Mouse (Mus musculus): ENCODE data around the gene Rnf121. TPM values are rescaled to one million over a fixed set of nuclear protein-coding genes. Genes with fewer than 3 reads are reported as not detected.

Rnf121 gene
- not detected in 2 replicates for polyA plus RNA-seq (2012; ENCODE audit: insufficient read depth, insufficient read length, low replicate concordance, missing spikeins)

GRCm38 (mm10) chr7:102065046-102065891, at the start of gene Rnf121, which contains the start of the genes Xndc1 and Xntrpc:
Rnf121 (minus strand) TSS chr7:102065469.
Xndc1 (plus strand) TSS chr7:102065511.
Xntrpc (plus strand) TSS chr7:102065713.
- Histone ChIP-seq H3K4me1 (ENCODE audit: control insufficient read depth, insufficient read depth, low read length) (peaks cover 7% of the 10 kb centered on the region; the same call in 1 of the 2 replicates), H3K27ac (ENCODE audit: insufficient read depth, low read depth, low read length) (peak within 1 kb of the TSS; percentile 87), H3K4me3 (ENCODE audit: insufficient read depth, low read depth, low read length) (peak within 1 kb of the TSS; percentile 95)
- peak; percentile 80; the same call in 1 of the 2 replicates for TF ChIP-seq POLR2A (IDR thresholded peaks at IDR 0.05; ENCODE audit: insufficient read depth, low read depth, low read length)
- TF ChIP-seq CTCF (IDR thresholded peaks at IDR 0.05; ENCODE audit: insufficient read depth, low read depth, low read length): no peak
- under 1% methylated on average over 56 of the region's 56 CpGs for WGBS

GRCm38 (mm10) chr7:102113151-102113729, 48.0 kb upstream of the Rnf121 start:
- peaks cover 13% of the 10 kb centered on the region for H3K4me1 ChIP-seq (ENCODE audit: control insufficient read depth, insufficient read depth, low read length)
- no peak overlapping the region for H3K27ac ChIP-seq (ENCODE audit: insufficient read depth, low read depth, low read length)
- no peak for TF ChIP-seq CTCF (IDR thresholded peaks at IDR 0.05; ENCODE audit: insufficient read depth, low read depth, low read length)
- TF ChIP-seq POLR2A (IDR thresholded peaks at IDR 0.05; ENCODE audit: insufficient read depth, low read depth, low read length): no peak
- 89% methylated on average over 45 of the region's 45 CpGs for WGBS
- H3K4me3 ChIP-seq (ENCODE audit: insufficient read depth, low read depth, low read length): no peak overlapping the region

GRCm38 (mm10) chr7:102109746-102110145, 44.5 kb upstream of the Rnf121 start:
- H3K4me1 ChIP-seq (ENCODE audit: control insufficient read depth, insufficient read depth, low read length): peaks cover 10% of the 10 kb centered on the region
- TF ChIP-seq CTCF (IDR thresholded peaks at IDR 0.05; ENCODE audit: insufficient read depth, low read depth, low read length) (no peak), POLR2A (IDR thresholded peaks at IDR 0.05; ENCODE audit: insufficient read depth, low read depth, low read length) (no peak)
- no peak overlapping the region for H3K27ac ChIP-seq (ENCODE audit: insufficient read depth, low read depth, low read length)
- WGBS: 89% methylated on average over 4 of the region's 4 CpGs
- H3K4me3 ChIP-seq (ENCODE audit: insufficient read depth, low read depth, low read length): no peak overlapping the region

- TF ChIP-seq CTCF (IDR thresholded peaks at IDR 0.05; ENCODE audit: insufficient read depth, low read depth, low read length) (no peak), POLR2A (IDR thresholded peaks at IDR 0.05; ENCODE audit: insufficient read depth, low read depth, low read length) (no peak)
- WGBS: 86% methylated on average over 7 of the region's 7 CpGs
- Histone ChIP-seq H3K4me3 (ENCODE audit: insufficient read depth, low read depth, low read length) (no peak within 1 kb of the TSS), H3K4me1 (ENCODE audit: control insufficient read depth, insufficient read depth, low read length) (peaks cover 10% of the 10 kb centered on the region), H3K27ac (ENCODE audit: insufficient read depth, low read depth, low read length) (no peak within 1 kb of the TSS)
Observed at GRCm38 (mm10) chr7:102109171-102109570, 43.9 kb upstream of the Rnf121 start, which contains the start of gene Art5. Art5 (minus strand) TSS chr7:102109489.

GRCm38 (mm10) chr7:102108206-102108605, 42.9 kb upstream of the Rnf121 start:
- TF ChIP-seq POLR2A (IDR thresholded peaks at IDR 0.05; ENCODE audit: insufficient read depth, low read depth, low read length): no peak
- WGBS: 86% methylated on average over 1 of the region's 1 CpGs
- Histone ChIP-seq H3K4me1 (ENCODE audit: control insufficient read depth, insufficient read depth, low read length) (peaks cover 10% of the 10 kb centered on the region), H3K4me3 (ENCODE audit: insufficient read depth, low read depth, low read length) (no peak overlapping the region), H3K27ac (ENCODE audit: insufficient read depth, low read depth, low read length) (no peak overlapping the region)

- no peak for TF ChIP-seq POLR2A (IDR thresholded peaks at IDR 0.05; ENCODE audit: insufficient read depth, low read depth, low read length)
- no peak for TF ChIP-seq CTCF (IDR thresholded peaks at IDR 0.05; ENCODE audit: insufficient read depth, low read depth, low read length)
- 0 out of 2 replicates have a peak overlapping the region, but pooled peaks have one; percentile 3 for H3K4me3 ChIP-seq (ENCODE audit: insufficient read depth, low read depth, low read length)
- peaks cover 7% of the 10 kb centered on the region for H3K4me1 ChIP-seq (ENCODE audit: control insufficient read depth, insufficient read depth, low read length)
- H3K27ac ChIP-seq (ENCODE audit: insufficient read depth, low read depth, low read length): no peak overlapping the region
- 30% methylated on average over 23 of the region's 23 CpGs for WGBS
Observed at GRCm38 (mm10) chr7:102106700-102107141, 41.5 kb upstream of the Rnf121 start.

- H3K4me1 ChIP-seq (ENCODE audit: control insufficient read depth, insufficient read depth, low read length): peaks cover 21% of the 10 kb centered on the region
Observed at GRCm38 (mm10) chr7:102104126-102104525, 38.9 kb upstream of the Rnf121 start.

GRCm38 (mm10) chr7:102103555-102103954, 38.3 kb upstream of the Rnf121 start:
- WGBS: 84% methylated on average over 2 of the region's 2 CpGs
- H3K4me3 ChIP-seq (ENCODE audit: insufficient read depth, low read depth, low read length): no peak overlapping the region

More at GRCm38 (mm10) chr7:102104126-102104525, 38.9 kb upstream of the Rnf121 start:
- TF ChIP-seq CTCF (IDR thresholded peaks at IDR 0.05; ENCODE audit: insufficient read depth, low read depth, low read length) (no peak), POLR2A (IDR thresholded peaks at IDR 0.05; ENCODE audit: insufficient read depth, low read depth, low read length) (no peak)
- Histone ChIP-seq H3K27ac (ENCODE audit: insufficient read depth, low read depth, low read length) (no peak overlapping the region), H3K4me3 (ENCODE audit: insufficient read depth, low read depth, low read length) (no peak overlapping the region)
- WGBS: 72% methylated on average over 5 of the region's 5 CpGs

GRCm38 (mm10) chr7:102102696-102103095, 37.4 kb upstream of the Rnf121 start:
- H3K4me1 ChIP-seq (ENCODE audit: control insufficient read depth, insufficient read depth, low read length): peaks cover 21% of the 10 kb centered on the region
- WGBS: 68% methylated on average over 6 of the region's 6 CpGs
- no peak for TF ChIP-seq CTCF (IDR thresholded peaks at IDR 0.05; ENCODE audit: insufficient read depth, low read depth, low read length)
- no peak for TF ChIP-seq POLR2A (IDR thresholded peaks at IDR 0.05; ENCODE audit: insufficient read depth, low read depth, low read length)
- no peak overlapping the region for H3K4me3 ChIP-seq (ENCODE audit: insufficient read depth, low read depth, low read length)
- no peak overlapping the region for H3K27ac ChIP-seq (ENCODE audit: insufficient read depth, low read depth, low read length)

More at GRCm38 (mm10) chr7:102103555-102103954, 38.3 kb upstream of the Rnf121 start:
- no peak for TF ChIP-seq CTCF (IDR thresholded peaks at IDR 0.05; ENCODE audit: insufficient read depth, low read depth, low read length)
- TF ChIP-seq POLR2A (IDR thresholded peaks at IDR 0.05; ENCODE audit: insufficient read depth, low read depth, low read length): no peak
- H3K27ac ChIP-seq (ENCODE audit: insufficient read depth, low read depth, low read length): no peak overlapping the region
- H3K4me1 ChIP-seq (ENCODE audit: control insufficient read depth, insufficient read depth, low read length): peaks cover 21% of the 10 kb centered on the region
